28 mouse cellular contexts compared by ENCODE assay signal in the genomic region with DNA sequence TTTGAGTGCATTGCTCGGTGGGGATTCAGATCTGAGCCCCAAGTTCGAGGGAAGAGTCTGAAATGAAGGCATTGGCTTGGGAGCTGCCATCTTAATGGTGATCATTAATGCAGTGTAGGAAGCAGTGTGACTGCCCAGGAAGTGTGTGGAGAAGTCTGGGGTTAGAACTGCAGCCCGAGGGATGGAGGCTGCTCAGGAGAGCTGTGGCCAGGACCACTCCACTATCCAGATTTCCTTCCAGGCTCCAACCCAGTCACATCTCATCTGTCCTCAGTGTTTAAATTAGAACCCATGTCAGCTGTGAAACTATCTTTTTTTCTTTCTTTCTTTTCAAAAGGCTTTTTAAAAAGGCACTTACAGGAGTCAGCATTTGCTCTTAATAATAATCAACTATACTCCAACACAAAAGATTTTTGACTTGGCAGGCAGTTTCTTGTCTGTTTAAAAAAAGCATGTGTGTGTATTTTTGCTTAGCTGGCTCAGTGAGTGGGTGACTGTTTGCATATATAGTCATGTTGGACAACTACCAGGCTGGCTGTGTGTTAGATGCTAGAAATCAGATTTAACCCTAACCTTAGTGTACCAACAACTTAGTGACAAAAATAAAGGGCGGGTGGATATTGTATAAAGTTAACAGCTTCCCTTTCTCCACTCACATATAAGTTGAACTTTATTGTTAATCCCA. TPM values are rescaled to one million over a fixed set of nuclear protein-coding genes. Genes with fewer than 3 reads are reported as not detected.
DNase-seq lines count a peak whose midpoint lies in the region; ATAC-seq and TF ChIP-seq lines count a peak whose summit lies in the region.
"Had no signal": no experiment of that assay in that cellular context is flagged by ENCODE, and none has a peak within 500 bp of the region (broad histone marks: within the 10 kb centered on the region; RNA-seq: fewer than 3 reads in every experiment).

No protein-coding gene starts in this region.

- ATAC-seq in intestine, embryonic 14.5 days (replicated peaks; ENCODE audit: low FRiP score, low TSS enrichment, low read depth): no peak
- ATAC-seq in intestine, postnatal 0 days: no peak
- no peak for ATAC-seq in stomach, embryonic 14.5 days (ENCODE audit: insufficient number of reproducible peaks, insufficient read depth, low FRiP score, low read depth)
- no peak for ATAC-seq in stomach, postnatal 0 days (ENCODE audit: low FRiP score, low TSS enrichment)
- ATAC-seq in erythroid progenitor cell, adult 5-6 weeks (replicated peaks; ENCODE audit: low FRiP score, poor library complexity, severe bottlenecking): no peak
- ATAC-seq: activated CD4-positive, CD25-positive, alpha-beta regulatory T cell, adult 4 months; forebrain, embryonic 13.5 days; inflammation-experienced regulatory T-cells, adult 6 months had no signal

- H3K9me3 ChIP-seq in intestine, embryonic 14.5 days (ENCODE audit: control insufficient read depth, low read length): no peaks in the 10 kb centered on the region
- H3K9me3 ChIP-seq in intestine, postnatal 0 days (ENCODE audit: control insufficient read depth): no peaks in the 10 kb centered on the region
- H3K9me3 ChIP-seq in stomach, embryonic 14.5 days (ENCODE audit: control insufficient read depth, low read depth, low read length): no peaks in the 10 kb centered on the region
- no peaks in the 10 kb centered on the region for H3K9me3 ChIP-seq in stomach, postnatal 0 days (ENCODE audit: control insufficient read depth, low read length)
- H3K9me3 ChIP-seq: embryonic facial prominence, embryonic 12.5 days; forebrain, embryonic 13.5 days; hindbrain, embryonic 10.5 days; hindbrain, embryonic 15.5 days had no signal

- no peak overlapping the region for H3K4me2 ChIP-seq in intestine, embryonic 14.5 days (ENCODE audit: low read length)
- H3K4me2 ChIP-seq in intestine, postnatal 0 days (replicated peaks; ENCODE audit: low read depth): no peak overlapping the region
- no peak overlapping the region for H3K4me2 ChIP-seq in stomach, embryonic 14.5 days (replicated peaks; ENCODE audit: low read depth, low read length)
- no peak overlapping the region for H3K4me2 ChIP-seq in stomach, postnatal 0 days (replicated peaks; ENCODE audit: low read depth)
- H3K4me2 ChIP-seq: embryonic facial prominence, embryonic 12.5 days; forebrain, embryonic 13.5 days; hindbrain, embryonic 15.5 days had no signal

- 85% methylated on average over 4 of the region's 4 CpGs for WGBS in intestine, embryonic 14.5 days
- 74% methylated on average over 4 of the region's 4 CpGs for WGBS in intestine, postnatal 0 days
- 75% methylated on average over 4 of the region's 4 CpGs for WGBS in stomach, embryonic 14.5 days
- 62% methylated on average over 4 of the region's 4 CpGs for WGBS in stomach, postnatal 0 days

- TF ChIP-seq EP300 in stomach, postnatal 0 days (optimal IDR thresholded peaks at IDR 0.05): no peak

- no peak for TF ChIP-seq POLR2A in embryonic fibroblast, embryonic 13.5 days (IDR thresholded peaks at IDR 0.05; ENCODE audit: low read depth, low read length)

- no peak for DNase-seq in intestine, embryonic 14.5 days (ENCODE audit: low spot score)
- DNase-seq in stomach, postnatal 0 days (ENCODE audit: low spot score): no peak
- DNase-seq in telencephalon, adult 2 months (ENCODE audit: low read depth, low spot score): peak; percentile 46
- no peak for DNase-seq in left cerebral cortex, postnatal 10 days (ENCODE audit: extremely low spot score in 1 of 2, low spot score in 2 of 2)
- DNase-seq: adrenal gland, postnatal 10 days; B cell, adult 2 months; cerebellum, adult 11 months; cerebellum, adult 9-10 months; cerebellum, postnatal 36 days; gastrocnemius, postnatal 14 days; heart, postnatal 14 days; kidney, adult 9 months; kidney, postnatal 10 days; layer of hippocampus, adult 9-11 months; midbrain, embryonic 14.5 days; retina, postnatal 1 day; right cerebral cortex, postnatal 14 days had no signal

- no peak for TF ChIP-seq CTCF in intestine, postnatal 0 days (IDR thresholded peaks at IDR 0.05; ENCODE audit: low read depth)
- TF ChIP-seq CTCF in stomach, postnatal 0 days (IDR thresholded peaks at IDR 0.05; ENCODE audit: low read depth): no peak
- TF ChIP-seq CTCF in embryonic fibroblast, embryonic 13.5 days (IDR thresholded peaks at IDR 0.05; ENCODE audit: borderline replicate concordance, insufficient read depth, low read length): no peak

- H3K9ac ChIP-seq in intestine, embryonic 14.5 days (ENCODE audit: low read length): no peak overlapping the region
- no peak overlapping the region for H3K9ac ChIP-seq in intestine, postnatal 0 days (ENCODE audit: low read depth, low read length)
- H3K9ac ChIP-seq in stomach, embryonic 14.5 days (replicated peaks; ENCODE audit: low read depth, low read length): no peak overlapping the region
- H3K9ac ChIP-seq in stomach, postnatal 0 days (ENCODE audit: low read length): no peak overlapping the region
- H3K9ac ChIP-seq: embryonic facial prominence, embryonic 12.5 days; forebrain, embryonic 13.5 days; hindbrain, embryonic 15.5 days had no signal

- H3K27me3 ChIP-seq in intestine, embryonic 14.5 days (replicated peaks; ENCODE audit: control insufficient read depth, insufficient read depth, low read length): no peaks in the 10 kb centered on the region
- no peaks in the 10 kb centered on the region for H3K27me3 ChIP-seq in intestine, postnatal 0 days (replicated peaks; ENCODE audit: control insufficient read depth, insufficient read depth, low read length)
- H3K27me3 ChIP-seq in stomach, embryonic 14.5 days (ENCODE audit: control insufficient read depth, insufficient read depth, low read length): no peaks in the 10 kb centered on the region
- no peaks in the 10 kb centered on the region for H3K27me3 ChIP-seq in stomach, postnatal 0 days (ENCODE audit: control insufficient read depth, insufficient read depth, low read length)
- H3K27me3 ChIP-seq: embryonic facial prominence, embryonic 12.5 days; forebrain, embryonic 13.5 days; hindbrain, embryonic 15.5 days had no signal

- H3K36me3 ChIP-seq in intestine, embryonic 14.5 days (ENCODE audit: control insufficient read depth, insufficient read depth, low read length): no peaks in the 10 kb centered on the region
- H3K36me3 ChIP-seq in intestine, postnatal 0 days (ENCODE audit: control insufficient read depth, insufficient read depth): no peaks in the 10 kb centered on the region
- H3K36me3 ChIP-seq in stomach, embryonic 14.5 days (ENCODE audit: control insufficient read depth, insufficient read depth, low read length): no peaks in the 10 kb centered on the region
- H3K36me3 ChIP-seq in stomach, postnatal 0 days (ENCODE audit: control insufficient read depth, insufficient read depth, low read length): no peaks in the 10 kb centered on the region
- H3K36me3 ChIP-seq: hindbrain, embryonic 15.5 days had no signal

- H3K27ac ChIP-seq in intestine, embryonic 14.5 days (ENCODE audit: low read depth): 0 out of 2 replicates have a peak overlapping the region, but pooled peaks have one; percentile 22
- H3K27ac ChIP-seq in intestine, postnatal 0 days (ENCODE audit: low read depth, low read length): no peak overlapping the region
- H3K27ac ChIP-seq in stomach, embryonic 14.5 days (ENCODE audit: low read length): peak overlapping the region; percentile 56; the same call in 1 of the 2 replicates
- no peak overlapping the region; the same call in 1 of the 2 replicates for H3K27ac ChIP-seq in stomach, postnatal 0 days (replicated peaks)
- H3K27ac ChIP-seq in embryonic fibroblast, embryonic 13.5 days (ENCODE audit: insufficient read depth, low read length): peak overlapping the region; percentile 25; the same call in 1 of the 2 replicates
- H3K27ac ChIP-seq: embryonic facial prominence, embryonic 12.5 days; forebrain, embryonic 13.5 days; hindbrain, embryonic 10.5 days; hindbrain, embryonic 15.5 days; macrophage had no signal

- H3K4me1 ChIP-seq in intestine, embryonic 14.5 days (replicated peaks; ENCODE audit: control insufficient read depth, insufficient read depth, low read length): peaks cover 16% of the 10 kb centered on the region
- H3K4me1 ChIP-seq in intestine, postnatal 0 days (replicated peaks; ENCODE audit: control insufficient read depth, insufficient read depth, low read length): no peaks in the 10 kb centered on the region
- H3K4me1 ChIP-seq in stomach, embryonic 14.5 days (ENCODE audit: control insufficient read depth, insufficient read depth, low read length): peaks cover 12% of the 10 kb centered on the region
- 0 out of 2 replicates have a peak, but pooled peaks cover 2% of the 10 kb centered on the region for H3K4me1 ChIP-seq in stomach, postnatal 0 days (replicated peaks; ENCODE audit: control insufficient read depth, insufficient read depth)
- no peaks in the 10 kb centered on the region for H3K4me1 ChIP-seq in embryonic fibroblast, embryonic 13.5 days (ENCODE audit: control insufficient read depth, insufficient read depth, low read length)

- intact Hi-C loops in left cerebral cortex, postnatal 10 days (cut with DNase I): no loop called here

- no peak overlapping the region for H3K4me3 ChIP-seq in intestine, embryonic 14.5 days (ENCODE audit: low read depth, low read length)
- no peak overlapping the region for H3K4me3 ChIP-seq in intestine, postnatal 0 days (ENCODE audit: low read depth, low read length)
- H3K4me3 ChIP-seq in stomach, embryonic 14.5 days (ENCODE audit: low read depth, low read length): no peak overlapping the region
- no peak overlapping the region for H3K4me3 ChIP-seq in stomach, postnatal 0 days (ENCODE audit: low read depth, low read length)
- H3K4me3 ChIP-seq in embryonic fibroblast, embryonic 13.5 days (ENCODE audit: insufficient read depth, low read length): no peak overlapping the region
- H3K4me3 ChIP-seq: embryonic facial prominence, embryonic 12.5 days; forebrain, embryonic 13.5 days; hindbrain, embryonic 10.5 days; hindbrain, embryonic 15.5 days had no signal

RNA-seq across cellular contexts. Expression of a gene that starts 48.8 kb away (rescaled TPM):
- polyA plus RNA-seq in intestine, embryonic 14.5 days (2014; fragmentation: Nextera tagmentation; extraction: Ambion mirVana): 552 and 588 TPM in 2 replicates
- polyA plus RNA-seq in intestine, postnatal 0 days (2015; fragmentation: Nextera tagmentation; extraction: Ambion mirVana): 265 and 272 TPM in 2 replicates
- 656 and 673 TPM in 2 replicates for polyA plus RNA-seq in stomach, embryonic 14.5 days (2014; fragmentation: Nextera tagmentation; extraction: Ambion mirVana)
- polyA plus RNA-seq in stomach, postnatal 0 days (2015; fragmentation: Nextera tagmentation; extraction: Ambion mirVana): 310 and 313 TPM in 2 replicates
- 231 and 370 TPM in 2 replicates for polyA plus RNA-seq in embryonic fibroblast, embryonic 13.5 days (2011; ENCODE audit: insufficient read length, low read depth, missing spikeins)
- total RNA-seq in erythroid progenitor cell, adult 5-6 weeks (2015; ENCODE audit: low replicate concordance): 51.1 and 58.7 TPM in 2 replicates
- total RNA-seq in erythroid progenitor cell, adult 5-6 weeks (2017; ENCODE audit: low replicate concordance): 20.2 and 41.1 TPM in 2 replicates
- 100 to 1,000 TPM; 541 to 586 TPM for total RNA-seq in left cerebral cortex, postnatal 10 days (2021)

Comparison
In these comparisons a context has a peak if more than half of its experiments do, and no peak if none do; other contexts are left out.
1. H3K27ac ChIP-seq: peak in intestine, embryonic 14.5 days (single experiment), stomach, embryonic 14.5 days (single experiment) and embryonic fibroblast, embryonic 13.5 days (single experiment); none in intestine, postnatal 0 days (single experiment) and stomach, postnatal 0 days (single experiment).